Mouse (Mus musculus): ENCODE data around the gene Trf.
A peak's percentile ranks its signal among the peaks of the same experiment; 100 is the strongest.
"Not testable (repeated sequence)": the region's sequence is repeated elsewhere in the genome, so short reads cannot be mapped to it uniquely, and the experiment has no call there.

The Trf gene

DNA sequence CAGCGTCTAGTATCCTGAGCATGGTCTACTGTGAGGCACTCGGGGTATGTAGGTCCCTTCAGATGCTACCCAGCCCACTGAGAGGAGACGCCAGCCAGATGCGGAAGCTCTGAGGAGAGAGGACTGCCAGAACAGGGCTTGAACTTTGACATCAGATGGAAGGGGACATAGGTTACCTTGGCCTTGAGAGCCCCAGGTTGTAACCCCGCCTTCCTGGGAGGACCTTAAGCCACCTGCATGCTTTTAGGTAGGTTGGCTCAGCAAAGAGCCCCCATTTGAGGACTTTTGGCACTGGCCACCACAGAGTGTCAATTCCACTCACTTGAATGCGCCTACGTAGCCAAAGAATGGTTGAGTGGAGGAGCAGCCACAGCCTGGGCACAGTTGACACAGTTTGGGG lies 5.5 kb downstream of the Trf start:
- no peak for DNase-seq (ENCODE audit: low spot score in 2 of 2)

- DNase-seq (ENCODE audit: low spot score in 2 of 2), result no peak
Measured at GRCm38 (mm10) chr9:103214281-103214680, 16.0 kb downstream of the Trf start.

DNA sequence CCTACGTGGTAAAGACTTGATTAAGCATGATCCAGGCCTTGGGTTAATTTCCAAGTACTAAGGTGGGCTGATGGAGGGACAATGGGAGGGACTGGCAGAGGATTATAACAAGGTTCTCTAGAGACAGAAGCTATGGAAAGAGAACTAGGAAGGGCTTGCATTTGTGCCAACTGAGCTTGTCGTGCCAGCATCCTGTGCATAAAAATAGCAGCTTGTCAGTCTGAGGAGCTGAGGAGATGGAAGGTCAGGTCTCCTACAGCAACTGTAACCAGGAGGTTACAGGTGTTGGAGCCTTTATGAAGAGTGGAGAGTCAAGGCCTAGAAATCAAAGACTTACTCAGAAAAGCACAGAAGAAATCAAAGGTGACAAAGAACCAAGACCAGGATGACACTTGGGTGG lies 16.6 kb downstream of the Trf start:
- peak in 1 of 2 experiments; percentile 35 for DNase-seq (ENCODE audit: low spot score in 2 of 2)

GRCm38 (mm10) chr9:103212654-103213420 lies 17.4 kb downstream of the Trf start:
- no peak for DNase-seq (ENCODE audit: low spot score in 2 of 2)

DNA sequence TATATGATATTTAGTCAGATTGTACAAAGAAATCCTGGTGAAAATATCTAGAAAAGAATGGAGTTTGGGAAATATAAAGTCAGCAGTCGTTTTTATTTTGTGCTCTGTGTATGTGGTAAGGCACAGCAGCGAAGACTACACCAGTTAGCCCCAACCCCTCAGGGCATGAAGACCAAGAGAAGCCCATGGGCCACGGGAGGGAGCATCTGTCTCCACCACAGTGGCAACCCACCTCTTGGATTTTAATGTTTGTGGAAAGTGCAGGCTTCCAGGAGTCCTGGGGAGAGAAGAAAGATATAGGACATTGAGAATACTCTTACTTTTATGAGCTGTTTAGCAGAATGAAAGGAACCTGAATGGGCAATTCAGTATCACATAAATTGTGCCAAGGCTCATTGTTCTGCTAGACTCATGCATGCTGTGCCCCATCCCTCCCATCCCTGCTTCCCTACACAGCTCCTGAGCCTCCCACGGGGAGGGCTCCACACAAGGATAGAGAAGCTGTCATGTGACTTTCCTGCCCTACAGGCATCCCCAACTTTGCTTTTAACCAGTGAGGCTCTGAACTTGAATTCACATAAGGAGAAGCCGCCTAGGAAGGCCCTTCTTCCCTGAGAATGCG lies 21.3 kb downstream of the Trf start:
- DNase-seq (ENCODE audit: low spot score in 2 of 2), result no peak

DNA sequence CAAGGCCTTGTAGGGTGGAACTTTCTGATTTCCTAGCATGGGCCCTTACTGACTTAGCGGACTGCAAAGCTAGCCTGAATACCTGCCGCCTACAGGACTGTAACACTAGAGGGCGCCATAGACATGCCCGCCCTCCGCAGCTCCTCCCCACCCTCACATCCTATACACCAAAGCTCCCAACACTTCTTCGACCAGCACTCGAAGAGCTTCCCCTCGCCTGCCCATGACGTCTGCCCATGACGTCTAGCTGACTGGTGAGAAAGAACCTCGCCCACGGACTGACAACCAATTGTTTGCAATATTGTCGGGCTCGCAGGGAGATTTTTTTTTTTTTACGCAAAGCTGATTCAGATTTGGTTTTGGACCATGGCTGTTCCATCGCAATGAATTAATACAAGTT lies 22.4 kb downstream of the Trf start:
- DNase-seq (ENCODE audit: low spot score in 2 of 2), result peak; percentile 63 to 65

DNA sequence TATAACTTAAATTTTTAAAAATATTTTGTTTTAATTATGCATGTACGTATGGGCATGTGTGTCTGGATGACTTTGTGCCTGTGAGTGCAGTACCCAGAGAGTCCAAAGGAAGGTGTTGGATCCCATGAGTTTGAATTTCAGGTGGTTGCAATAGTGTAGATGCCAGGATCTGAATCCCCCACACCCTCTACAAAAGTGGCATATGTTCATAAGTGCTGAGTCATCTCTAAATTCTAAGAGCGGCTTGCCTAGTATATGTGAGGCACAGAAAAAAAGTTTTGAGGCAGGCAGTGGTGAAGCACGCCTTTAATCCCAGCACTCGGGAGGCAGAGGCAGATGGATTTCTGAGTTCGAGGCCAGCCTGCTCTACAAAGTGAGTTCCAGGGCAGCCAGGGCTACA lies 24.5 kb downstream of the Trf start:
- DNase-seq (ENCODE audit: low spot score in 2 of 2), result no peak

DNA sequence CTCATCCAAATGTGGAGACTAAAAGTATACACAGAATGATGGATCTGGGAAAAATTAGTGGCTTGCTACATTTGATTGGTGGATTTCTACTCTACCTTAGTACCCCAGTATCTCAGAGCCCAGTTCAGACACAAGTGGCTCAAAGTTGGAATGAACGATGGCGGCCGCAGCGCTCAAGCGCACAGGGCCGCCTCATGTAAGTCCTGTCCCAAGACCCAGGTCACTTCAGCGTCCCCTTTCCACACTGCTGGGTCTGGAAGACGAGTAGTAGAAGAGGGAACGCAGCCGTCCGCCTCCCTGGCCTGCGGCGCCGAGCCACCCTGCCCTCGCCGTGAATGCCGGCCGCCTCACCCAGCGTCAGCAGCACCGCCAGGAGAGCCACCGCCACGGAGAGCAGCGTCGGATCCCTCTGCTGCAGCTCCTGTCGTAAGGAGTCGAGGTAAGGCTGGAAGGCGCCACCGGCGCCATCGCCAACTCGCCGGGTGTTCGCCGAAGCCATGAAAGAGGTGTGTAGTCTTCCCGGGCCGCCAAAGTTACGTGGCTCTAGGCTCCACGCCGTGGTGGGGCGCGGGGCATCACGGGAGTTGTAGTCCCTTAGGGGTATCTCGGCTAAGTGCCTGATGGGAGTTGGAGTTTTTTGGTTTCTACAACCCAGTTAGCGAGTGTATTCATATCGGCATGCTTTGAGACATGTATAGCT lies 28.5 kb downstream of the Trf start, which contains the start of gene Srprb:
Srprb (minus strand) TSS at position 577 of the 700 bp plus-strand sequence.
- DNase-seq (ENCODE audit: low spot score in 2 of 2), result peak; percentile 87 to 92

- DNase-seq (ENCODE audit: low spot score in 2 of 2), result no peak
Measured at GRCm38 (mm10) chr9:103188416-103188815, 41.8 kb downstream of the Trf start.

DNA sequence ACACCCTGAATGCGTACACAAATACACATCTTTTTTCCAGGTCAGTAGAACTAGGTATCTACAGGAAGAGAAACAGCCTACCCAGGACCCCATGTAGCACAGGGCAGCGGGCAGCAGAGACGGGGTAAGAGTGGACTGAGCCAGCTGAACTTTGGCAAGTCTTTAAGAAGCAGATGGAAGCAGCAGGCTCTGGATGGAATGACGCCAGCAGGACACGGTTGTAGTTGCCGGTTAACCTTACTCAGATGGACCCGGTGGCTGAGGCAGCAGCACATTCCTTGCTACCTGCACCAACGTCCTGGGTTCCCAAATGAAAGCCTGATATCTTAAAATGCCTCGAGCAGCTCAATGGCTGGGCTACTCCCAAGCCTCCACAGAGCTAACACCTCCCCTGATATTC lies 43.5 kb downstream of the Trf start:
- DNase-seq (ENCODE audit: low spot score in 2 of 2), result no peak

DNA sequence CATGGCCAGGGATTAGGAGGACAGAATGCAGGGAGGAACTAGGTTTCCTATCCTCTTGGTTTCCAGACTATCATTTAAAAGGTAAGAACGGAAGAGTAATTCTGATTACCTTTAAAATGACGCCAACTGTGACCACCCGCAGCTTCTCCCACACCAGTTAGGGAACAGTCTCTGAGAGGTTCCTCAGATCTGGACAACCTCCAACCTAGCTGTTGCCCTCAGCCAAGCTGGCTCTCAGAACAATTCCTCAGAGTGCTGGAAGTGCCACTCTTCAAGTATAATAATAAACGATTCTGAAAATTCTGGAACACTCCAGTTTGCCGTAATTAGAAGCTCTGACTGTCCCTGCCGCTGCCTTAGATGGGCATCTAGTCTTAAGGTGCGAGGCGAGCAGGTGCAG lies 44.3 kb downstream of the Trf start:
- no peak for DNase-seq (ENCODE audit: low spot score in 2 of 2)

- DNase-seq (ENCODE audit: low spot score in 2 of 2), result no peak
Measured at GRCm38 (mm10) chr9:103184855-103185254, 45.4 kb downstream of the Trf start.

GRCm38 (mm10) chr9:103181886-103182285 lies 48.4 kb downstream of the Trf start:
- no peak for DNase-seq (ENCODE audit: low spot score in 2 of 2)

GRCm38 (mm10) chr9:103180807-103181565 lies 49.3 kb downstream of the Trf start:
- DNase-seq (ENCODE audit: low spot score in 2 of 2), result peak; percentile 68 to 71

GRCm38 (mm10) chr9:103180303-103180702 lies 49.9 kb downstream of the Trf start:
- peak; percentile 34 to 56 for DNase-seq (ENCODE audit: low spot score in 2 of 2)

DNA sequence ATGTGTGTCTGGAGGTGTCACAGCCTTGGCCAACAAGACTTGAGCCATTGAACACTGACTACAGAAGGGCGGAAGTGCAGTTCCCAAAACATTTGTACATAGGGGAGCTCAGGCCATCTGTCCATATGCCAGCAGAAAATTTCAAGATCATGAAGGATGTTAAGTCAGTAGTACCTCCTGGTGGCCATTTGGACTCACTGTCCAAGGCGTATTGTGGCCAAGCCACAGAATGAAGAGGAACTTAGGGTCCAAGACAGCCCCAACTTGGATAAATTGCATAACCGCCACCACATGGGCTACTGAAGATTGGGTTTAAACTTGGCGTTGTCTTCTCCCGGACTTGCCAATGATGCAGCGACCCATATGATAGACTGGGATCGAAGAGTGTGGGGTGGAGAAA lies 54.6 kb downstream of the Trf start:
- DNase-seq (ENCODE audit: low spot score in 2 of 2), result no peak

GRCm38 (mm10) chr9:103174771-103175519 lies 55.3 kb downstream of the Trf start:
- no peak for DNase-seq (ENCODE audit: low spot score in 2 of 2)

GRCm38 (mm10) chr9:103168771-103169170 lies 61.5 kb downstream of the Trf start:
- DNase-seq (ENCODE audit: low spot score in 2 of 2), result no peak

- no peak for DNase-seq (ENCODE audit: low spot score in 2 of 2)
Measured at GRCm38 (mm10) chr9:103168046-103168445, 62.2 kb downstream of the Trf start.

DNA sequence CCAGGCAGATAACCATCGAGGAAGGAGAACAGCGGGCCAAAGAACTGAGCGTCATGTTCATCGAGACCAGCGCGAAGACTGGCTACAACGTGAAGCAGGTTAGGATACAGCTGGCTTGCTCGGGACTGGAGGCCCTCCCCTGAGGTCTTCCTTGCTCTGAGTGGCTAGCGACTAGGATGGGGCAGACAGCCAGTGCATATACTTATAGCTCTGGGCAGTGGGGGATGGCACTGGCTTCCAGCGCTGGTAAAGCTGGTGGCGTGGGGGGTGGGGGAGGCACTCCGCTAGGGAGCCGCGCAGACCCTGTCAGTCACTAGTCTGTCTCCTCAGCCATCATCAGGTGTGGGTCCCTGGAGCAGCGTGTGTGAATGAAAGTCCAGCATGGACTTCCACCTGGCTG lies 66.4 kb downstream of the Trf start:
- no peak for DNase-seq (ENCODE audit: low spot score in 2 of 2)

DNA sequence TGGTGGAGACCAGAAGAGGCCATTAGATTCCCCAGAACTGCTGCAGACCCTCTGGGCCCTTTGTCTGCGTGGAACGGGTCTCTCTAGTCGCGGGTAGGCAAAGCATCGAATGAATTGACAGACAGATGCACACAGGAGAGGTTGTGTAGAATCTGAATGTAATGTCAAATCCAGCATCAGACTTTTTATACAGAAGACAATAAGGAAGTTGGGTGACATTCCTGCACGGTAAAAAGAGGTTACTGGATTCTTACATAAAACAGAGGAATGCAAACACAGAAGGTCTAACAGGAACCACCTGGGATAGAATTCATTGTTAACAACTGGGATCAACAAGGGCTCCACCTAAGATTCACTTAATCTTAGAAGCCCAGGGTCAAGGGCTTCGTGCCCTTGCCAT lies 75.1 kb downstream of the Trf start:
- DNase-seq (ENCODE audit: low spot score in 2 of 2), result not testable (repeated sequence)

Data from heart, adult 9 months (tissue).